Mouse (Mus musculus) heart, embryonic 16.5 days (tissue): ENCODE data around the gene Vmn1r57. TPM values are rescaled to one million over a fixed set of nuclear protein-coding genes. Genes with fewer than 3 reads are reported as not detected.
"Not testable (repeated sequence)": the region's sequence is repeated elsewhere in the genome, so short reads cannot be mapped to it uniquely, and the experiment has no call there.

Source experiments
- ATAC-seq: fragments of 200-750 bp; cut with Nextera tagmentation; replicated peaks from 2 replicates; pipeline ENCODE4 v1.8.0; 2017; ENCODE audit warnings: moderate number of reproducible peaks; ENCODE audit not compliant: insufficient read depth, low FRiP score; ENCODE audit errors: extremely low read depth
- H3K27ac ChIP-seq: fragments of 300-500 bp; sonication (generic); 2 replicates; pipeline ENCODE4 v1.5.1; 2014; ENCODE audit warnings: mild to moderate bottlenecking, low read length, control low read depth, moderate library complexity
- H3K27me3 ChIP-seq: fragments of 300-500 bp; sonication (generic); 2 replicates; pipeline ENCODE4 v1.6.1; 2014; ENCODE audit warnings: low read length, mixed read lengths; ENCODE audit not compliant: control insufficient read depth, insufficient read depth
- H3K36me3 ChIP-seq: fragments of 300-500 bp; sonication (generic); 2 replicates; pipeline ENCODE4 v1.6.1; 2014; ENCODE audit not compliant: control insufficient read depth, insufficient read depth
- H3K4me1 ChIP-seq: fragments of 300-500 bp; sonication (generic); 2 replicates; pipeline ENCODE4 v1.6.1; 2014; ENCODE audit warnings: low read length, mixed read lengths; ENCODE audit not compliant: control insufficient read depth, insufficient read depth
- H3K4me2 ChIP-seq: fragments of 300-500 bp; sonication (generic); 2 replicates; pipeline ENCODE4 v1.6.1; 2014; ENCODE audit warnings: low read depth, mild to moderate bottlenecking, control low read depth, low read length
- H3K4me3 ChIP-seq: fragments of 300-500 bp; sonication (generic); 2 replicates; pipeline ENCODE4 v1.5.1; 2014; ENCODE audit warnings: mild to moderate bottlenecking, control low read depth, low read length
- H3K9ac ChIP-seq: fragments of 300-500 bp; sonication (generic); 2 replicates; pipeline ENCODE4 v1.6.1; 2014; ENCODE audit warnings: low read length, control low read depth
- H3K9me3 ChIP-seq: fragments of 300-500 bp; sonication (generic); replicated peaks from 2 replicates; pipeline ENCODE4 v1.6.1; 2016; ENCODE audit warnings: low read length; ENCODE audit not compliant: control insufficient read depth
- WGBS: fragments of 180-500 bp; shearing (Covaris S2); extraction: QIAGEN DNeasy Blood & Tissue Kit; methylation state at CpG from one replicate; pipeline ENCODE4 v1.1.7; 2014; 5-methylcytosine and 5-hydroxymethylcytosine counted together
- polyA plus RNA-seq: library from polyadenylated mRNA; unstranded; fragments of >200 nt; fragmentation: Nextera tagmentation; extraction: Ambion mirVana; gene quantifications from 2 replicates; pipeline ENCODE4 v1.2.1, GENCODE M21; 2015

Vmn1r57 gene
- not detected in 2 replicates for polyA plus RNA-seq

GRCm38 (mm10) chr7:5218193-5218592, at the start of gene Vmn1r57:
Gene Vmn1r57 (plus strand): TSS chr7:5218493.
- H3K4me3 ChIP-seq, H3K27me3 ChIP-seq, H3K27ac ChIP-seq, H3K4me2 ChIP-seq, H3K36me3 ChIP-seq, H3K9me3 ChIP-seq, H3K9ac ChIP-seq, ATAC-seq, H3K4me1 ChIP-seq: not testable (repeated sequence)
- WGBS, result 28% methylated on average over 1 of the region's 1 CpGs

DNA sequence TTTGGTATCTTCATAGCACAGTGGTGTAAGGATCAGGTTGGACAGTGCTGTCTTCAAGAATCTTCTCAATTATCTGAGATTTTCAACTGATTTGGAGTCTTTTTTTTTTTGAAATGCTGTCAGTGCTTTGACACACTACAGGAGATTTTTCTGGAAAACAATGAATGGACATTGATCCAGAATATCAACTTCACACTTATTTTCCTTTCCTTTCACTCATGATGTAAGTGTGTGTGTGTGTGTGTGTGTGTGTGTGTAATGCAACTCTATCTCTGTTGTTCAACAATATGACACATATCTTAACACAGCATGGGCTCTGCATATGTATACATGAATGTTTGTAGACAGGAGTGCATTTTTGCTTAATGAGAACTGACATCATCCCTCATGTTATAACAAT, 21.6 kb upstream of the Vmn1r57 start, which contains the start of gene Vmn1r56:
Gene Vmn1r56, minus strand, starts transcription at position 101 of the 400 bp plus-strand sequence.
- not testable (repeated sequence) for H3K4me2 ChIP-seq, H3K9me3 ChIP-seq, H3K27ac ChIP-seq, H3K9ac ChIP-seq, H3K27me3 ChIP-seq, H3K4me3 ChIP-seq, H3K4me1 ChIP-seq, ATAC-seq, H3K36me3 ChIP-seq

DNA sequence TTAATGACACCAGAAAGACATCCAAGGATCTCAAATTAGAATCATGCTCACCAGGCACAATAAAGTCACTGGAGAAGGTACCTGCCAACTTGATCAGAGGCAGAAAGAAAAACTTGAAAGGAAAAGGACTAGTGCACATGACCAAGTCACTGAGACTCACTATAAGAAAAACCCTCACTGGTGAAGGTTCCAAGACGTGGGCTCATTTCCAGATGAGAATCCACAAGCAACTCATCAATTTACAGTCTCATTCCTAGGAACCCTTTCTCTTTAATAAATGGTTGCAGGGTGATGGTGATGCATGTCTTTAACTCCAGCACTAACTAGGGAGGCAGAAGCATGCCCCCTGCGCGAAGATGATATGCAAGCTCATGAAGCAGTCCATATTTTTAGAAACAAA, 44.8 kb downstream of the Vmn1r57 start:
- H3K36me3 ChIP-seq, result no peaks in the 10 kb centered on the region
- H3K4me3 ChIP-seq, result no peak overlapping the region
- H3K4me1 ChIP-seq, result no peaks in the 10 kb centered on the region
- no peak overlapping the region for H3K27ac ChIP-seq
- H3K4me2 ChIP-seq, result no peak overlapping the region
- H3K9ac ChIP-seq, result no peak overlapping the region
- H3K9me3 ChIP-seq, result peaks cover 8% of the 10 kb centered on the region
- ATAC-seq, result no peak
- 70% methylated on average over 3 of the region's 3 CpGs for WGBS
- H3K27me3 ChIP-seq, result no peaks in the 10 kb centered on the region

Other genes with a start within 250 kb of the Vmn1r57 start
- gene Sbk3, start 247.3 kb upstream of the Vmn1r57 start, polyA plus RNA-seq, result 0.72 and 0.84 TPM in 2 replicates
- 25.8 and 31.3 TPM in 2 replicates for gene Zfp579, start 222.3 kb upstream of the Vmn1r57 start, polyA plus RNA-seq
- gene Zfp524, start 204.1 kb upstream of the Vmn1r57 start, polyA plus RNA-seq, result 14.1 and 15.1 TPM in 2 replicates
- 25.6 and 26.2 TPM in 2 replicates for gene Fiz1, start 203.8 kb upstream of the Vmn1r57 start, polyA plus RNA-seq
- gene Gm44973, start 203.0 kb upstream of the Vmn1r57 start, polyA plus RNA-seq, result 0.95 TPM in 1 of 2 replicates, not detected in the other
- 3.9 and 4.0 TPM in 2 replicates for gene Zfp865, start 198.1 kb upstream of the Vmn1r57 start, polyA plus RNA-seq
- 1.5 and 2.3 TPM in 2 replicates for gene Ccdc106, start 197.9 kb upstream of the Vmn1r57 start, polyA plus RNA-seq
- not detected in 2 replicates for gene 4632433K11Rik, start 184.4 kb upstream of the Vmn1r57 start, polyA plus RNA-seq
- 6.3 and 6.8 TPM in 2 replicates for gene Zfp784, start 180.0 kb upstream of the Vmn1r57 start, polyA plus RNA-seq
- gene Zfp580, start 167.0 kb upstream of the Vmn1r57 start, polyA plus RNA-seq, result 14.9 and 15.2 TPM in 2 replicates
- 72.8 and 75.3 TPM in 2 replicates for gene U2af2, start 156.3 kb upstream of the Vmn1r57 start, polyA plus RNA-seq
- 55.8 and 56.9 TPM in 2 replicates for gene Epn1, start 138.3 kb upstream of the Vmn1r57 start, polyA plus RNA-seq
- not detected in 2 replicates for gene Rfpl4, start 101.5 kb upstream of the Vmn1r57 start, polyA plus RNA-seq
- gene Rasl2-9, start 92.5 kb upstream of the Vmn1r57 start, polyA plus RNA-seq, result 1.8 and 2.7 TPM in 2 replicates
- gene Vmn1r55, start 68.8 kb upstream of the Vmn1r57 start, polyA plus RNA-seq, result 0.01 TPM in 1 of 2 replicates, not detected in the other
- gene Vmn1r56, start 21.7 kb upstream of the Vmn1r57 start, polyA plus RNA-seq, result not detected in 2 replicates
- gene Gm5065, start 132.0 kb downstream of the Vmn1r57 start, polyA plus RNA-seq, result not detected in 2 replicates
- not detected in 2 replicates for gene Nlrp2, start 132.5 kb downstream of the Vmn1r57 start, polyA plus RNA-seq
- not detected in 2 replicates for gene Vmn1r58, start 194.9 kb downstream of the Vmn1r57 start, polyA plus RNA-seq
- not detected in 2 replicates for gene Vmn1r59, start 238.3 kb downstream of the Vmn1r57 start, polyA plus RNA-seq